Mouse (Mus musculus): ENCODE results near the gene Tmprss11a.

Gene Tmprss11a

DNA sequence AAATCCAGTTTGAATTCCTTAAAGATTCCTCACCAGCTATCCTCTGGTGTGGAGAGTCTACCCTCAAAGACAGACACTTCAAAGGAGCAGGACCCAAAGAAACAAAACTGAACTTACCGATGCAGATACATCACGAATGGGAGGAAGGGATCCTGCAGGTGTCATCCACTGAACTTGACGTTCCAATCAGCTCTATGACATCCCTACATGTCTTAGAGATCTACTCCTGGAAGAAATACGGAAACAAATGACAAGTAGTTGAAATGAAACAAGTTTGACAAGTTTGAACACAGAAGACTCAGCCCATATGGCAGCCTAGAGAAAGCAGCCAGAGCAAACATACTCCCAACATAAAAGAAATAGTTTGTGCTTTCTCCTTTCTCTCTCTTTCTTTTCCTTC, at the start of gene Tmprss11a:
Tmprss11a (minus strand) TSS at position 101 of the 400 bp plus-strand sequence.
- WGBS: 53% methylated on average over 4 of the region's 4 CpGs

- 78% methylated on average over 9 of the region's 9 CpGs for WGBS
These were observed 49.7 kb upstream of the Tmprss11a start, which contains the start of gene Tmprss11g for GRCm38 (mm10) chr5:86518500-86518899. Tmprss11g (minus strand) TSS chr5:86518600.

GRCm38 (mm10) chr5:86511538-86511937, 42.7 kb upstream of the Tmprss11a start:
- 58% methylated on average over 5 of the region's 5 CpGs for WGBS

GRCm38 (mm10) chr5:86493453-86493852, 24.7 kb upstream of the Tmprss11a start:
- WGBS: 63% methylated on average over 1 of the region's 1 CpGs

- 69% methylated on average over 2 of the region's 2 CpGs for WGBS
These were observed 13.8 kb upstream of the Tmprss11a start for GRCm38 (mm10) chr5:86482562-86482961.

DNA sequence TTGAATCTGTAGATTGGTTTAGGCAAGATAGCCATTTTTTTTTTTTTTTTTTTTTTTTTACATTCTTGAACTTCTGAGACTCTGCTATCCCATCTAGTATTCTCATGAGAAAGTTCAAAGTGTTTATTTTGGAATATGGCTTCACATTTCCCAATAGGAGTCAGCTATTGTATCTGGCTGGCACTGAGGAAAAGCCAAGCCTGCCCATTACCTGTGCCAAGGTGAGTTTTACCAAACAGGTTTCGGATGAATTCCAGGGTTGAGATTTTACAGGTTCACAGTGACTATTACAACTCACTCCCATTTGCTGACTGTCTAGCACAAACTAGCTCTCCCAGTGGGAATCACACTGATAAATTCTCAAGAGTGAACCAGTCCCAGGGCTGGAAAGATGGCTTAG, 13.2 kb upstream of the Tmprss11a start:
- 73% methylated on average over 1 of the region's 1 CpGs for WGBS

DNA sequence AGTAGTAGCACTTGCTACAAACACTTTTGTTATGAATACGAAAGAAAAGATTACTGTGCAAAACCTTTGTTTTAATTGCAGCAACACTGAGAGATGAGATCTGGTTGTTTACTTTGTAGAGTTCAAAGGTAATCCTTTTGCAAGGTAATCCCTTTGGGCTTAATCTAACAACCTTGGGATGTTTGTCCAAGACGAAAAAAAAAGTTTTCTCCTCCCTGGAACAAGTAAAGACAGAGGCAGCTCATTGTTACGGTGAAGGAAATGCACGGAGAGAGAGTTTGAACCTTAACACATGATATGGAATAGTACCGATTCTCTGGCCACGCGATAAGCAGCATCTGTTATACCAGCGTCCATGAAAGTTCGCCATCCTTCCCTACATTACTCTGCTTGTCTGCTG, 5.1 kb upstream of the Tmprss11a start:
- 86% methylated on average over 9 of the region's 9 CpGs for WGBS

- WGBS: 61% methylated on average over 2 of the region's 2 CpGs
These were observed 29.5 kb downstream of the Tmprss11a start for GRCm38 (mm10) chr5:86439306-86439705.

DNA sequence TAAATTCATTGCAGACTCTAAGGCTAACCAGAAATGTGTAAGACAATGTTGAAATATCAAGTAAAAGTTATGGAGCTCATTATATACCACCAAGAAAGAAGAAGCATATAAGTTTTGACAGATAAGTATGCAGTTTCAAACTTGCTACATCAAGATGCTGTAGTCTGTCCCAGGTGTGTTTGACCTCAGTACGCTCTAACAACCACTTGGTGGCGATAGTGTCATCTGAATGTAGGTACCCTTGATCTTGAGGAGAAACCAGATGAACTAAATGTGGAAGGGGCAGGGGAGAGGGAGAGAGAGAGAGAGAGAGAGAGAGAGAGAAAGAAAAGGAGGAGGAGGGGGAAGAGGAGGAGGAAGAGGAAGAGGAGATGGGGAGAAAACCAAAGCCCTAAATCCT, 36.1 kb downstream of the Tmprss11a start:
- 4% methylated on average over 2 of the region's 2 CpGs for WGBS

DNA sequence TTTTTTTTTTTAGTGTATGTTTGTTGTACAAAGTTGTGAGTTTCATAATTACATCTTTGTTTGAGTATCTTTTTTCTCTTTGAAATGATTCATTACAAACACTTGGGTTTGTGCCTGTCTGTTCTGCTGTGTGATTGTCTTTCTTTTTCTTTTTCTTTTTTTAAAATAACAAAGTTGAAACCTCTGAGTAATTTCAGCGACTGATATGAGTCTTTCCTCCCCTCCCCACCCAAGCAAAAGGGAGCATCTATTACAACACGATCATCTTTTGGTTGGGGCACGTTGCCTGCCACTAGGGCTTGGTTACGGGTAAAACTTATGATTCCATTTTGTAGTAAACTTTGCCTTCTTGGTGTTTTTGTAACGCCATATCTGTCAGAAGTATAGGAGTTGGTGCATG, 37.7 kb downstream of the Tmprss11a start:
- 74% methylated on average over 5 of the region's 5 CpGs for WGBS

GRCm38 (mm10) chr5:86421323-86422028, 47.3 kb downstream of the Tmprss11a start:
- 62% methylated on average over 3 of the region's 3 CpGs for WGBS

GRCm38 (mm10) chr5:86419494-86419893, 49.3 kb downstream of the Tmprss11a start:
- 23% methylated on average over 4 of the region's 4 CpGs for WGBS

GRCm38 (mm10) chr5:86414280-86414679, 54.5 kb downstream of the Tmprss11a start:
- 79% methylated on average over 7 of the region's 7 CpGs for WGBS

DNA sequence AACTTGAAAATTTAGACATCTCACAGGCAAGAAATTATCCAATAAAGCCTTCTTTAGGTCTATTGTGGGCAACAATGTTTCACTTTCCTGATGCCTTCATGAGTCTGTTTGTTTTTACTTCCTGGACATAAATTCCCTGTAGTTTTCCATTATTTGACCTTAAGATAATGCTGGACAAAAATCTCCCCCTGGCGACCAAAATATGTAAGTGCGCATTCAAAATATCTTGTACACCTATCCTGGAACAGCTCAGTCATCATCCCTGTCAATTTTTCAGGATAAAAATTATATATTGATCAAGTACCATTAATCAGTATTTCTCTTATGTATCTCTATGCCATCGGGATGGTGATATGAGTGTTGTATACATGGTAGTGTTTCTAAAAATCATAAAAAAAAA, 58.0 kb downstream of the Tmprss11a start:
- WGBS: 31% methylated on average over 3 of the region's 3 CpGs

DNA sequence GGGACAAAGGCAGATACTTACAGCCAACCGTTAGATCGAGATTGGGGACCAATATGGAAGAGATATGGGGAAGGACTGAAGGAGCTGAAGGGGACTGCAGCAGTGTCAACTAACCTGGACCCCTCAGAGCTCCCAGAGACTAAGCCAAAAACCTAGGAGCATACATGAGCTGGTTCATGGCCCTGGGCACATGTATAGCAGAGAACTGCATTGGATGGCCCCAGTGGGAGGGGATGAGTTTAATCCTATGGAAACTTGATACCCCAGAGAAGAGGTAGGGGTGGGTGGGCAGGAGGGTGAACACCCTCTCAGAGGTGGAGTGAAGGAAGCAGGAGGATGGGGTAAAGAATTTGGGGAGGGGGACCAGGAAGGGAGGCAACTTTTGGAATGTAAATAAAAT, 60.8 kb downstream of the Tmprss11a start:
- 95% methylated on average over 2 of the region's 2 CpGs for WGBS

DNA sequence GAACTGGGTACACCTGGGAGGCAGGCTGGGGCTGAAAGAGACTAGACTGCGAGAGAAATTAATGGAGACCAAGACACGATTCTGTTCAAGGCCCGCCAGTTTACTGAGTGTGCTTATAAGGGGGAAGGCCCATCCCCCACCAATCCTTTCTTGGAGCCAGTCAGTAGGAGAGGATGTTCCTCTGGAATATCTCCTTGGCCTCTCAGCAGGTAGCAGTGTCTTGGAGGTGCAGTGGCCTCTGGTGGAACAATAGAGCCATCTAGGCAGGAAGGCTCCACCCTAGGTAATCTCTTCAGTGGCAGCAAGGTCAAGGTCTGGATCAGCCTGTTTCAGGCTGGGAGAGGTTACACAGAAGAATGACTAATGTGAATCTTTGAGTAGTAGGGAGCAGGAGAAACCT, 61.6 kb downstream of the Tmprss11a start:
- WGBS: 90% methylated on average over 3 of the region's 3 CpGs

- WGBS: 62% methylated on average over 3 of the region's 3 CpGs
These were observed 95.5 kb downstream of the Tmprss11a start, which contains the start of gene Tmprss11d for GRCm38 (mm10) chr5:86373320-86373719. Tmprss11d (minus strand) TSS chr5:86373420.

Data from cerebral cortex, adult 2 months (tissue).